Mouse (Mus musculus): ENCODE results near the gene Ankrd34a. TPM values are rescaled to one million over a fixed set of nuclear protein-coding genes. Genes with fewer than 3 reads are reported as not detected.

Ankrd34a gene
- polyA plus RNA-seq, 1 experiment, result 3.7 TPM

DNA sequence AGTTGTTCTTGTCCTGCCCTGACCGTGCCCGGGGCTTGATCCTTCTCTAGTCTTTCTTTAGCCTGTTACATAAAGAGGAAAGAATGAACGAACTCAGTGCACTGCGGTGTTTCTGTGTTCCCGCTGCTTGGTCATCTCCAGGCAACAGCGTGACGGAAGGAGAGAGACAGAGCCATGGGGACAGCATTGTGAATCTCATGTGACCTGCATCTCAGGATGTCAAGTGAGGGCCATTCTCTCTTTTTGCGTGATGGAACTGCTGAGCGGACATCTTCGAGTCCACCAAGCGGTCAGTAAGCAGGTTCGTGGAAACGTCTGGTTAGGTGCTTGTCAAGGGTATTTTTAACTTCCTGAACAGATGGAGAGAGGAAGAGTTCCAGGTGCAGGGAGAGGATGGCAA lies 26.9 kb upstream of the Ankrd34a start:
- H3K4me3 ChIP-seq (ENCODE audit: insufficient read depth, poor library complexity, severe bottlenecking), result no peak overlapping the region
- no peak overlapping the region for H3ac ChIP-seq (ENCODE audit: control insufficient read depth, insufficient read length, low read depth)
- no peaks in the 10 kb centered on the region for H3K27me3 ChIP-seq (ENCODE audit: control insufficient read depth, insufficient read depth, insufficient read length)
- no peaks in the 10 kb centered on the region for H3K79me2 ChIP-seq (ENCODE audit: control insufficient read depth, insufficient read depth)
- H3K36me3 ChIP-seq (ENCODE audit: control insufficient read depth, insufficient read depth), result no peaks in the 10 kb centered on the region
- TF ChIP-seq CTCF (IDR thresholded peaks at IDR 0.05; ENCODE audit: control insufficient read depth, insufficient read depth, insufficient read length), result no peak
- no peak for TF ChIP-seq CEBPB (IDR thresholded peaks at IDR 0.05; ENCODE audit: low read depth)
- TF ChIP-seq MYOG (IDR thresholded peaks at IDR 0.05; ENCODE audit: control insufficient read depth, extremely low read depth, insufficient read length), result no peak
- no peak for TF ChIP-seq MAX (IDR thresholded peaks at IDR 0.05)
- TF ChIP-seq FOSL1 (IDR thresholded peaks at IDR 0.05; ENCODE audit: insufficient read depth, low read length, poor library complexity, severe bottlenecking), result no peak
- no peak for TF ChIP-seq USF1 (IDR thresholded peaks at IDR 0.05; ENCODE audit: low read depth)
- no peak for TF ChIP-seq MYOD1 (IDR thresholded peaks at IDR 0.05; ENCODE audit: control insufficient read depth, insufficient read length, low read depth)
- H3K79me3 ChIP-seq (ENCODE audit: low read depth), result no peaks in the 10 kb centered on the region

GRCm38 (mm10) chr3:96569966-96570605 lies 26.4 kb upstream of the Ankrd34a start:
- Histone ChIP-seq H3K36me3 (ENCODE audit: control insufficient read depth, insufficient read depth) (no peaks in the 10 kb centered on the region), H3K27me3 (ENCODE audit: control insufficient read depth, insufficient read depth, insufficient read length) (no peaks in the 10 kb centered on the region), H3K79me3 (ENCODE audit: low read depth) (no peaks in the 10 kb centered on the region), H3K4me3 (ENCODE audit: insufficient read depth, poor library complexity, severe bottlenecking) (no peak overlapping the region), H3ac (ENCODE audit: control insufficient read depth, insufficient read length, low read depth) (no peak overlapping the region), H3K79me2 (ENCODE audit: control insufficient read depth, insufficient read depth) (no peaks in the 10 kb centered on the region)
- no peak for TF ChIP-seq FOSL1 (IDR thresholded peaks at IDR 0.05; ENCODE audit: insufficient read depth, low read length, poor library complexity, severe bottlenecking)
- TF ChIP-seq MYOG (IDR thresholded peaks at IDR 0.05; ENCODE audit: control insufficient read depth, extremely low read depth, insufficient read length), result no peak
- TF ChIP-seq MYOD1 (IDR thresholded peaks at IDR 0.05; ENCODE audit: control insufficient read depth, insufficient read length, low read depth), result no peak
- TF ChIP-seq USF1 (IDR thresholded peaks at IDR 0.05; ENCODE audit: low read depth), result no peak
- no peak for TF ChIP-seq CTCF (IDR thresholded peaks at IDR 0.05; ENCODE audit: control insufficient read depth, insufficient read depth, insufficient read length)
- TF ChIP-seq CEBPB (IDR thresholded peaks at IDR 0.05; ENCODE audit: low read depth), result no peak
- TF ChIP-seq MAX (IDR thresholded peaks at IDR 0.05), result no peak

GRCm38 (mm10) chr3:96570643-96571042 lies 25.8 kb upstream of the Ankrd34a start:
- no peaks in the 10 kb centered on the region for H3K79me3 ChIP-seq (ENCODE audit: low read depth)
- no peaks in the 10 kb centered on the region for H3K79me2 ChIP-seq (ENCODE audit: control insufficient read depth, insufficient read depth)
- no peak overlapping the region for H3ac ChIP-seq (ENCODE audit: control insufficient read depth, insufficient read length, low read depth)
- H3K36me3 ChIP-seq (ENCODE audit: control insufficient read depth, insufficient read depth), result no peaks in the 10 kb centered on the region
- TF ChIP-seq CEBPB (IDR thresholded peaks at IDR 0.05; ENCODE audit: low read depth) (no peak), MAX (IDR thresholded peaks at IDR 0.05) (no peak), CTCF (IDR thresholded peaks at IDR 0.05; ENCODE audit: control insufficient read depth, insufficient read depth, insufficient read length) (no peak), MYOD1 (IDR thresholded peaks at IDR 0.05; ENCODE audit: control insufficient read depth, insufficient read length, low read depth) (no peak)
- H3K4me3 ChIP-seq (ENCODE audit: insufficient read depth, poor library complexity, severe bottlenecking), result no peak overlapping the region
- H3K27me3 ChIP-seq (ENCODE audit: control insufficient read depth, insufficient read depth, insufficient read length), result no peaks in the 10 kb centered on the region

DNA sequence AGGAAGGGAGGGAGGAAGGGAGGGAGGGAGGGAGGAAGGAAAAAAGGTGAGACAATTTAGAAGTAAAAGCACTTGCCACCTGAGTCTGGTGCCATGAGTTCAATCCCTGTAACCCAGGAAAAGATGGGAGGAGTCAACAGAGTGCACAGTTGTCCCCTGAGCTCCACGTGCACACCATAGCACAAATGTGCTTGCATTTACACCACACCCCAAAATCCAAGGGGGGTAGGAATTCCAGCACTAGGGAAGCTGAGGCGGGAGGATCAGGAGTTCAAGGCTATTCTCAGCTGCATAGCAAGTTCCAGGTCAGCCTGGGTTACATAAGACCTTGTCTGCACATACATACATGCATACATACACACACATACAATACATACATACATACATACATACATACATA lies 25.1 kb upstream of the Ankrd34a start:
- no peaks in the 10 kb centered on the region for H3K27me3 ChIP-seq (ENCODE audit: control insufficient read depth, insufficient read depth, insufficient read length)
- H3K36me3 ChIP-seq (ENCODE audit: control insufficient read depth, insufficient read depth), result no peaks in the 10 kb centered on the region
- no peak overlapping the region for H3K4me3 ChIP-seq (ENCODE audit: insufficient read depth, poor library complexity, severe bottlenecking)
- no peak overlapping the region for H3ac ChIP-seq (ENCODE audit: control insufficient read depth, insufficient read length, low read depth)
- H3K79me3 ChIP-seq (ENCODE audit: low read depth), result no peaks in the 10 kb centered on the region
- H3K79me2 ChIP-seq (ENCODE audit: control insufficient read depth, insufficient read depth), result no peaks in the 10 kb centered on the region
- TF ChIP-seq CTCF (IDR thresholded peaks at IDR 0.05; ENCODE audit: control insufficient read depth, insufficient read depth, insufficient read length) (no peak), MAX (IDR thresholded peaks at IDR 0.05) (no peak), CEBPB (IDR thresholded peaks at IDR 0.05; ENCODE audit: low read depth) (no peak), MYOD1 (IDR thresholded peaks at IDR 0.05; ENCODE audit: control insufficient read depth, insufficient read length, low read depth) (no peak), FOSL1 (IDR thresholded peaks at IDR 0.05; ENCODE audit: insufficient read depth, low read length, poor library complexity, severe bottlenecking) (no peak), MYOG (IDR thresholded peaks at IDR 0.05; ENCODE audit: control insufficient read depth, extremely low read depth, insufficient read length) (no peak), USF1 (IDR thresholded peaks at IDR 0.05; ENCODE audit: low read depth) (no peak)

GRCm38 (mm10) chr3:96571896-96572698 lies 24.3 kb upstream of the Ankrd34a start:
- Histone ChIP-seq H3K79me3 (ENCODE audit: low read depth) (no peaks in the 10 kb centered on the region), H3K36me3 (ENCODE audit: control insufficient read depth, insufficient read depth) (no peaks in the 10 kb centered on the region), H3K27me3 (ENCODE audit: control insufficient read depth, insufficient read depth, insufficient read length) (no peaks in the 10 kb centered on the region), H3K4me3 (ENCODE audit: insufficient read depth, poor library complexity, severe bottlenecking) (no peak overlapping the region), H3ac (ENCODE audit: control insufficient read depth, insufficient read length, low read depth) (no peak overlapping the region), H3K79me2 (ENCODE audit: control insufficient read depth, insufficient read depth) (no peaks in the 10 kb centered on the region)
- no peak for TF ChIP-seq USF1 (IDR thresholded peaks at IDR 0.05; ENCODE audit: low read depth)
- TF ChIP-seq MAX (IDR thresholded peaks at IDR 0.05), result no peak
- TF ChIP-seq MYOG (IDR thresholded peaks at IDR 0.05; ENCODE audit: control insufficient read depth, extremely low read depth, insufficient read length), result no peak
- TF ChIP-seq FOSL1 (IDR thresholded peaks at IDR 0.05; ENCODE audit: insufficient read depth, low read length, poor library complexity, severe bottlenecking), result no peak
- TF ChIP-seq CTCF (IDR thresholded peaks at IDR 0.05; ENCODE audit: control insufficient read depth, insufficient read depth, insufficient read length), result no peak
- no peak for TF ChIP-seq CEBPB (IDR thresholded peaks at IDR 0.05; ENCODE audit: low read depth)
- TF ChIP-seq MYOD1 (IDR thresholded peaks at IDR 0.05; ENCODE audit: control insufficient read depth, insufficient read length, low read depth), result no peak

Data from C2C12 (cell line).